Mouse (Mus musculus) thymus, postnatal 25 days (tissue): ENCODE data around the gene Olfr467.
"Not testable (repeated sequence)": the region's sequence is repeated elsewhere in the genome, so short reads cannot be mapped to it uniquely, and the experiment has no call there.

Source experiments
- DNase-seq: peaks from one replicate; pipeline ENCODE4 v3.0.0; 2022

Gene Olfr467

GRCm38 (mm10) chr7:107811963-107812362 lies at the start of gene Olfr467:
Olfr467 (plus strand) TSS chr7:107812263.
- no peak for DNase-seq

- DNase-seq = no peak
These were observed 41.3 kb upstream of the Olfr467 start for GRCm38 (mm10) chr7:107770812-107771211.

GRCm38 (mm10) chr7:107778216-107778615 lies 33.8 kb upstream of the Olfr467 start:
- DNase-seq = no peak

GRCm38 (mm10) chr7:107779611-107780010 lies 32.5 kb upstream of the Olfr467 start:
- DNase-seq = no peak

GRCm38 (mm10) chr7:107787977-107788620 lies 24.0 kb upstream of the Olfr467 start:
- DNase-seq = no peak

GRCm38 (mm10) chr7:107796500-107796899 lies 15.6 kb upstream of the Olfr467 start:
- DNase-seq = no peak

GRCm38 (mm10) chr7:107801108-107801507 lies 11.0 kb upstream of the Olfr467 start, which contains the start of gene Ovch2:
Ovch2 (minus strand) TSS chr7:107801208.
- DNase-seq = no peak

GRCm38 (mm10) chr7:107802138-107802537 lies 9.9 kb upstream of the Olfr467 start:
- no peak for DNase-seq

- DNase-seq = no peak
These were observed 7.4 kb downstream of the Olfr467 start for GRCm38 (mm10) chr7:107819442-107819841.

- DNase-seq = not testable (repeated sequence)
These were observed 11.8 kb downstream of the Olfr467 start for GRCm38 (mm10) chr7:107823867-107824266.

GRCm38 (mm10) chr7:107825441-107825840 lies 13.4 kb downstream of the Olfr467 start, which contains the start of gene Olfr469:
Olfr469 (minus strand) TSS chr7:107825541.
- not testable (repeated sequence) for DNase-seq

GRCm38 (mm10) chr7:107841719-107842118 lies 29.7 kb downstream of the Olfr467 start:
- DNase-seq = no peak

- not testable (repeated sequence) for DNase-seq
These were observed 35.3 kb downstream of the Olfr467 start, which contains the start of gene Olfr470 for GRCm38 (mm10) chr7:107847390-107847789. Olfr470 (minus strand) TSS chr7:107847490.
